Mouse (Mus musculus): ENCODE data around the gene Gm20696. TPM values are rescaled to one million over a fixed set of nuclear protein-coding genes. Genes with fewer than 3 reads are reported as not detected.

Gene Gm20696
- polyA plus RNA-seq, 1 experiment: not detected

DNA sequence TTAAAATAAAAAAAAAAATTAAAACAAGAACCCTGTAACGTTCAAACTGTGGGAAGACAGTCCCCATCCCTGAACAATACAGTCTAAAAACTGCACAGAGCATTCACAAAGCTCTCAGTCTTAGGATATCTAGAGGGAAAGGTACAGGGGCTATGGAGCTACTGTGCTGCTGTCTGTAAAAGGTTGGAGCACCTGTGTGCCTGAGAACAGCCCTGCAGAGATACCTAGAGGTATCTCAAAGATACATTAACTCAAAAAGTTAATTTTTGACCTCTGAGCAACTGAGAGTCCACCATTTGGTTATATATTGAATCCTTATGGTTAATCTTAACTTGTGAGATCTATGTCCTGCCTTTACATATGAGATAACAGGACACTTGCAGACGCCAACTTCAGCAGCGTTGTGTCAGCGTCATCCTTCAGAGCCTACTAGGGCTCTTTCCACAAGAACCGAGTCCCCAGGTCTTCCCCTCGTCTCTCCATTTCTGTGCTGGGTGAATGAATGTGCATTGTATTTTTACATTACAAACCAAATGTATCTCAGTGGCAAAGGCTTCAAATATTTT is 174.5 kb downstream of the Gm20696 start:
- Histone ChIP-seq H3K36me3 (ENCODE audit: control insufficient read depth) (no peaks in the 10 kb centered on the region; the same call in 1 of the 2 replicates), H3K4me3 (replicated peaks) (no peak overlapping the region), H3K4me1 (ENCODE audit: control insufficient read depth) (peaks cover 7% of the 10 kb centered on the region), H3K27me3 (ENCODE audit: control insufficient read depth) (no peaks in the 10 kb centered on the region), H3K9me3 (ENCODE audit: control insufficient read depth, low read length) (no peaks in the 10 kb centered on the region)
- TF ChIP-seq TAL1 (IDR thresholded peaks at IDR 0.05; ENCODE audit: low read length) (no peak), GATA1 (IDR thresholded peaks at IDR 0.05; ENCODE audit: low read length) (no peak)

DNA sequence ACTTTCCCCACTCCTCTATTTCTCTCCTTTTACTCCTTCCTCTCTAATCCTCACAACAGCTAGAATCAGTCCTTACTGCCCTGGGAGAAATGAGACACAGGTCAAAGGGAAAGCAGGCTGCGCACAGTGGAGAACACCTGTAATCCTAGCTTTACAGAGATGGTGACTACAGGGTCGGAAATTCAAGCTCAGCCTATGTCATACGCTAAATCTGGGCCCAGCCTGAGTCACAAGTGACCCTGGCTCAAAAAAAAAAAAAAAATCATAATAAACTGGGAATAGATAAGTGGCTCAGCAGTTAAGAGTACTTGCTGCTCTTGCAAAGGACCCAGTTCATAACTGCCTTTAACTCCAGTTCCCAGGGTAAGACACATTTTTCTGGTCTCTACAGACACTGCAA is 175.5 kb downstream of the Gm20696 start:
- H3K4me1 ChIP-seq (ENCODE audit: control insufficient read depth): peaks cover 7% of the 10 kb centered on the region
- no peaks in the 10 kb centered on the region for H3K9me3 ChIP-seq (ENCODE audit: control insufficient read depth, low read length)

GRCm38 (mm10) chr6:99489900-99490648 is 176.5 kb downstream of the Gm20696 start:
- H3K4me1 ChIP-seq (ENCODE audit: control insufficient read depth): peaks cover 11% of the 10 kb centered on the region
- TF ChIP-seq TAL1 (IDR thresholded peaks at IDR 0.05; ENCODE audit: low read length) (no peak), GATA1 (IDR thresholded peaks at IDR 0.05; ENCODE audit: low read length) (no peak)
- H3K36me3 ChIP-seq (ENCODE audit: control insufficient read depth): no peaks in the 10 kb centered on the region; the same call in 1 of the 2 replicates
- H3K27me3 ChIP-seq (ENCODE audit: control insufficient read depth): no peaks in the 10 kb centered on the region
- H3K4me3 ChIP-seq (replicated peaks): no peak overlapping the region
- H3K9me3 ChIP-seq (ENCODE audit: control insufficient read depth, low read length): no peaks in the 10 kb centered on the region

More for the DNA sequence above, 175.5 kb downstream of the Gm20696 start:
- TF ChIP-seq GATA1 (IDR thresholded peaks at IDR 0.05; ENCODE audit: low read length) (no peak), TAL1 (IDR thresholded peaks at IDR 0.05; ENCODE audit: low read length) (no peak)
- no peak overlapping the region for H3K4me3 ChIP-seq (replicated peaks)
- no peaks in the 10 kb centered on the region for H3K27me3 ChIP-seq (ENCODE audit: control insufficient read depth)
- no peaks in the 10 kb centered on the region; the same call in 1 of the 2 replicates for H3K36me3 ChIP-seq (ENCODE audit: control insufficient read depth)

DNA sequence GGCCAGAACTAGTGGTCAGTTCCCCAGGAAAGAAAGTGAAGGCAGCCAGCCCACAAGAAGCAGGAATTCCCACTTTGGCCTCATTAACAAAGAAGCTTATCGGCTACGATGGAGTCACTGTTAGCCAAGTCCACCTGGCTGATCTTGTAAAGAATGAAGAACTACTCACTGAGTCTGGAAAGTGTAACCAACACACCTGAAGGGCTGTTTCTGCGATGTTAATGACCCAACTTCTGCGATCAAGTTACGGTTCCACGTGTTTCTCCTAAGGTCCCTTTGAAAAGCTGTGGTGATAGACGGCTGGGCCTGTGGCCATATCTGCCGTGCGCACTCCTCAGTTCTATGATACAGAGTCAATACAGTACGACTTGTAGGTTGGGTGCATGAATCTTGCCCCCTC is 177.2 kb downstream of the Gm20696 start:
- Histone ChIP-seq H3K9me3 (ENCODE audit: control insufficient read depth, low read length) (no peaks in the 10 kb centered on the region), H3K4me3 (replicated peaks) (no peak overlapping the region), H3K4me1 (ENCODE audit: control insufficient read depth) (peaks cover 12% of the 10 kb centered on the region), H3K36me3 (ENCODE audit: control insufficient read depth) (no peaks in the 10 kb centered on the region; the same call in 1 of the 2 replicates), H3K27me3 (ENCODE audit: control insufficient read depth) (no peaks in the 10 kb centered on the region)
- no peak for TF ChIP-seq TAL1 (IDR thresholded peaks at IDR 0.05; ENCODE audit: low read length)

DNA sequence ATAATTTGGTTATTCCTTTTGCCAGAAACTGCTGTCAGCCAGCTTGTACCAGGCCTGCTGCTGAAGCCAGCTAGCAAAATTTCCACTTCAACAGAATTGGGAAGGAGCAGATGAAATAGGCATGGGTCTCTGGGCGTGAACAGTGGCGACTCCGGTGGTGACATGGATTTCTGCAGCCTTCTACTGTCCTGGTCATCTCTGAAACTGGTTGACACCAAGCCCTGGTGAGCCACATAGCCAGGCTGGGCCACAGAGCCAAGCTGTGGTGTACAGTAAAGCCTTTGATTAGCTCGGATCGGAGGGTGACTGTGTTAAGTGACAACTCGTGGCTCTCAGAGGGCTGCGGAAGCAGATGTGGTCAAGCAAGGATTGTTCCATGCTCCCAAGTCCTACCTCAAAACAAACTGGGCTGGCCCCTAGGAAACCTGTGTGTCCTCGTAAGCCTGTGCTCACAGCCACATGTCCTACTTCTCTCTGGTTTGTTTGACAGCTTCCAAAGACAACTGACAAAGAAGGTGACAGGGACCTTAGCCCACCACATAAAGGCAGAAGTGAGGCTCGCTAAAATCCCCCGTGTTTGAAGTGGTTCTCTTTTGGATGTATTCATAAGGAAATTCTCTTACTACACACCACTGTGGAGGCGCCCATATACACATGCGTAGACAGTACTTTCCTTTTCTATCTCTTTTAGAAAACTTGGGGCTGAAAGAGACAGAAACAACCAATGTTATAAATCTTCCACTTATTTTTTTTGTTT is 180.5 kb downstream of the Gm20696 start:
- no peaks in the 10 kb centered on the region; the same call in 1 of the 2 replicates for H3K36me3 ChIP-seq (ENCODE audit: control insufficient read depth)
- H3K9me3 ChIP-seq (ENCODE audit: control insufficient read depth, low read length): no peaks in the 10 kb centered on the region
- H3K4me3 ChIP-seq (replicated peaks): no peak overlapping the region
- H3K27me3 ChIP-seq (ENCODE audit: control insufficient read depth): no peaks in the 10 kb centered on the region
- TF ChIP-seq TAL1 (IDR thresholded peaks at IDR 0.05; ENCODE audit: low read length) (no peak), GATA1 (IDR thresholded peaks at IDR 0.05; ENCODE audit: low read length) (no peak)
- peaks cover 7% of the 10 kb centered on the region for H3K4me1 ChIP-seq (ENCODE audit: control insufficient read depth)

DNA sequence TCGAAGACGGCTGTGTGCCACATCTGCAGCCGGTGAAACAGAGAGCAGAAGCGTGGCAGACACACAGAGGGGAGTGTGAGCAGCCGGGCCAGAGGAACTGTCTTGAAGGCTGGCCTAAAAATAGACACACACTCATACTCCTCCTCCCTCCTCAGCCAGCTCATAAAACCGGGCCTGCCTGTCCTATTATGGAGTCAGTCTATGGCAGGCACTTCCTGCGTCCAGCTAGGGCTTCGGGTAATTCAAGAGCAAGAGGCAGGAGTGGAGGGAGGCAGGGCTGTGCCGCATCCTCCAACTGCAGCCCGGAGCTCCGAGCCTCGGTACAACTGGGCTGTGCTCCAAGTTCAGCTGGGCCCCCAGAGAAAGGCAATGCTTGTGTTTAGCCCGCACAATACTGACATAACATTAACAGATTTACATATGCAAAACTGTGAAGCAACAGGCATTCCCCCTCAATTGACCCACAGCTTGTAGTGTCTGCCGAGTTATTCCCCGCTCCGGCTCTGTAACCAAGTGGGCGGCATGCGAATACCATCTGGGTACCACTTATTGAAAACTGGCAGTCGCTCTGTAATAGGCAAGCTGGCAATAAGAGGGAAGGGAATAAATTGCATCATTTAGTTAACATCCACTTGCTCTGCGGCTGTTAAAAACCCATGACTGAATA is 181.2 kb downstream of the Gm20696 start:
- Histone ChIP-seq H3K27me3 (ENCODE audit: control insufficient read depth) (no peaks in the 10 kb centered on the region), H3K4me3 (replicated peaks) (no peak overlapping the region), H3K36me3 (ENCODE audit: control insufficient read depth) (no peaks in the 10 kb centered on the region; the same call in 1 of the 2 replicates), H3K4me1 (ENCODE audit: control insufficient read depth) (peaks cover 7% of the 10 kb centered on the region), H3K9me3 (ENCODE audit: control insufficient read depth, low read length) (no peaks in the 10 kb centered on the region)
- TF ChIP-seq GATA1 (IDR thresholded peaks at IDR 0.05; ENCODE audit: low read length) (no peak), TAL1 (IDR thresholded peaks at IDR 0.05; ENCODE audit: low read length) (no peak)

DNA sequence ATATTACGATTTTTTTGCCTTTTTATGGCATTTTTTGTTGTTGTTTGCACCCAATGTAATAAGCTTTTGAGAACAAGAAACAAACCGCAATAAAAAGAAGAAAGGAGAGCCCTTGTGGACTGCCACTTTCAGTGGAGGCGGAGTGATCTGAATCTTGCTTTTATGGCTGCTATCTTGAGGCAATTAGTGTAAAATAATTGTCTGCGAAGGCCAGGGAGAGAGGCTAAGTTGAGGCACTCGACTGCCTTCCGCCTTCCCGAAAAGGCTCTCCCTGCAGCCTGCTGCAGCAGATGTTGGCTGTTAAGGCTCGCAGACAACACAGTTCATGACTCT is 181.7 kb downstream of the Gm20696 start:
- no peaks in the 10 kb centered on the region for H3K9me3 ChIP-seq (ENCODE audit: control insufficient read depth, low read length)
- TF ChIP-seq TAL1 (IDR thresholded peaks at IDR 0.05; ENCODE audit: low read length) (no peak), GATA1 (IDR thresholded peaks at IDR 0.05; ENCODE audit: low read length) (no peak)
- H3K4me1 ChIP-seq (ENCODE audit: control insufficient read depth): peaks cover 7% of the 10 kb centered on the region
- no peaks in the 10 kb centered on the region for H3K27me3 ChIP-seq (ENCODE audit: control insufficient read depth)
- H3K4me3 ChIP-seq (replicated peaks): no peak overlapping the region
- H3K36me3 ChIP-seq (ENCODE audit: control insufficient read depth): no peaks in the 10 kb centered on the region; the same call in 1 of the 2 replicates

DNA sequence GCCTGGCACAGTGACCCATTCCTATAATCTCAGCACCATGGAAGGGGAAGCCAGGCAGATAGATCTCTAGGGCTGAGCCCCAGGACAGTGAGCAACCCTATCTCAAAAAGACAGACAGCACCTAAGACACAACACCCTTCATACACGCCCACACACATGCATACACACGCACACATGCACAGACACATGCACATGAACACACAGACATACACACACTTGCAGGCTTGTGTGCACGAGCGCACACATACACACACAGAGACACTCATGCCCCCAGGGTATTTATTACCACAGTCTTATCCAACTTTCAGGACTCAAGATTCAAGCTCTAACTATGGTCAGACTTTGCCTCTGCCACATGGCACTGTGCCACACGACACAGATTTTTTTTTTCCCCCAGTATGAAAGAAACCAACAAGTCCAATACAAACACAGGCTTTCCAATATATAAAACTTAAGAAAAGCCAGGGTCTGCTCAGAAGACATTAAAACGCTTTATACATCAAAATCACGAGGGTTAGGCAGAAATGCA is 182.3 kb downstream of the Gm20696 start:
- H3K36me3 ChIP-seq (ENCODE audit: control insufficient read depth): no peaks in the 10 kb centered on the region; the same call in 1 of the 2 replicates
- H3K9me3 ChIP-seq (ENCODE audit: control insufficient read depth, low read length): no peaks in the 10 kb centered on the region
- TF ChIP-seq GATA1 (IDR thresholded peaks at IDR 0.05; ENCODE audit: low read length) (no peak), TAL1 (IDR thresholded peaks at IDR 0.05; ENCODE audit: low read length) (no peak)
- H3K27me3 ChIP-seq (ENCODE audit: control insufficient read depth): no peaks in the 10 kb centered on the region
- H3K4me1 ChIP-seq (ENCODE audit: control insufficient read depth): peaks cover 7% of the 10 kb centered on the region
- no peak overlapping the region for H3K4me3 ChIP-seq (replicated peaks)
